Mouse (Mus musculus) neural tube, embryonic 12.5 days (tissue): ENCODE data around the gene Hhat. TPM values are rescaled to one million over a fixed set of nuclear protein-coding genes. Genes with fewer than 3 reads are reported as not detected.

Experiments used
- ATAC-seq: fragments of 200-750 bp; cut with Nextera tagmentation; 2 replicates; pipeline ENCODE4 v1.8.0; 2017; ENCODE audit warnings: low read depth, mild to moderate bottlenecking, moderate TSS enrichment, moderate library complexity; ENCODE audit not compliant: low FRiP score
- H3K27ac ChIP-seq: fragments of 300-500 bp; sonication (generic); 2 replicates; pipeline ENCODE4 v1.5.1; 2016
- H3K27me3 ChIP-seq: fragments of 300-500 bp; sonication (generic); replicated peaks from 2 replicates; pipeline ENCODE4 v1.6.1; 2016; ENCODE audit warnings: mild to moderate bottlenecking
- H3K36me3 ChIP-seq: fragments of 300-500 bp; sonication (generic); 2 replicates; pipeline ENCODE4 v1.6.1; 2016; ENCODE audit warnings: mild to moderate bottlenecking
- H3K4me1 ChIP-seq: fragments of 300-500 bp; sonication (generic); 2 replicates; pipeline ENCODE4 v1.6.1; 2016
- H3K4me2 ChIP-seq: fragments of 300-500 bp; sonication (generic); replicated peaks from 2 replicates; pipeline ENCODE4 v1.6.1; 2016; ENCODE audit warnings: mild to moderate bottlenecking
- H3K4me3 ChIP-seq: fragments of 300-500 bp; sonication (generic); 2 replicates; pipeline ENCODE4 v1.5.1; 2016
- H3K9ac ChIP-seq: fragments of 300-500 bp; sonication (generic); 2 replicates; pipeline ENCODE4 v1.6.1; 2016; ENCODE audit warnings: mild to moderate bottlenecking
- H3K9me3 ChIP-seq: fragments of 300-500 bp; sonication (generic); 2 replicates; pipeline ENCODE4 v1.6.1; 2016; ENCODE audit warnings: mild to moderate bottlenecking
- WGBS: fragments of 180-500 bp; shearing (Covaris S2); methylation state at CpG from one replicate; pipeline ENCODE4 v1.1.7; 2016; 5-methylcytosine and 5-hydroxymethylcytosine counted together
- polyA plus RNA-seq: library from polyadenylated mRNA; unstranded; fragments of >200 nt; fragmentation: Nextera tagmentation; extraction: Ambion mirVana; gene quantifications from 2 replicates; pipeline ENCODE4 v1.2.1, GENCODE M21; 2016

The Hhat gene
- polyA plus RNA-seq, 1 experiment from 2014 or later = 7.2 TPM

DNA sequence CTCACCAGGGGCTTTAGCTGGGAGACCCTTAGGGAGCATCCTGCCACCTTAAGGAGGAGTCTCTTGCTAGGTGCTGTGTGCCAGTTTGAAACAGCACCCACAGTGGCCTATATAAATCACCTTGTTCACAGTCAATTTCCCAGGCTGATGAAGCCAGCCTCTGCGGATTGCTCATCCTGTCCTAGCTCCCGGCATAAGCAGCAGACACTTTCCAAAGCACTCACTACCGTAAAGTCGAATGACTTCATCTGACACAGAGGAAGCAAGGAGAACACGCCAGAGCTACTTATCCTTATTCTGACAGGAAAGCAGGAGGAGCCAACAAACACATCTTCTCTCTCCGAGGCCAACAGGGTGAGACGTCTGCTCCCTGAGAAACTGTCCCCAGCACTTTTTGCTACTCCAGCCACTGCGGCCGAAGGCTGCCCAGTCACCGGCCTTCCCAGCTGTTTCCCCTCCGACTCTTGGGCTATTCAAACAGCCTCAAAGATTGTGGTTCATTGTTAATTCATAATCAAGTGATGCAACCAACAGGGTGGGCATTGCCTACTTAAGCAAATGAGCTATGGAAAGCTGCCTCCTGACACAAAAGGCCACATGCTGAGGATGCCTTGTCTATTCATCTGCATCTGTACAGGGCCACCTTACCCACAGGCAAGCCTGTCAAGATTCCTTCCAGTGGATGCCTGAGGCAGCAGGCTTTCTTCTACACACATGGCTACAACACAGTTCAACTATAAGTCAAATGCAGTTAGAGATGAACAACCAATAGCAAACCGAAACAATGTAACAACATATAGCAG is 248.4 kb downstream of the Hhat start:
- Histone ChIP-seq H3K9ac (no peak overlapping the region), H3K4me2 (no peak overlapping the region), H3K27ac (no peak overlapping the region), H3K4me3 (no peak overlapping the region), H3K36me3 (no peaks in the 10 kb centered on the region), H3K4me1 (peaks cover 35% of the 10 kb centered on the region), H3K9me3 (no peaks in the 10 kb centered on the region), H3K27me3 (no peaks in the 10 kb centered on the region)
- WGBS = 40% methylated on average over 12 of the region's 12 CpGs
- ATAC-seq = 0 out of 2 replicates have a peak, but pooled peaks have one; percentile 20

DNA sequence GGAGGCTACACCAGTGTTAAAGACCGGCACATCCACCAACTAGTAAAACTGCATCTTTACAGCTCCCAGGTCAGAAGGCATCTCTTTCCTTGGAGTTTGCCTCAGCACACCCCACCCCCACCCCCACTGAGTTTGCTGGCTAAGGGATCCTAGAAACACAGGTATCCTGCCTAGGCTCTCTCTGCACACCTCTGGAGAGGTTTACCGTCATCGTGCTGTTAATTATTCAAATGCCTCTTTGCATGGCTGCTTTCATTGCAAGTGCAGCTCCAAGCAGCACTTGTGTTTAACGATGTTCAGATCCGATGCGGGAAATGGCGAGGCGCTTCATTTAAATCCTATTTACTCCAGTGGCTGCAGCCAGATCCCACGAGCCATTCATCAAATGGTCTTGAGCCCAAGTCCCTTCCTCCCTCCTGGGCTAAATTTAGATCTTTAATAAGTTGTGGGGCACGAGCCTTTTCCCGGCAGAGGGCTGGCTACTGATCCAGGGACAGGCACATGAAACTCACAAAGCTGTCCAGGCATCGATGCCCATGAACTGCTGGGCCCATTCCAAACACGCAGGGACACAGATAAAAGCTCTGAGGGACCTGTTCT is 250.1 kb downstream of the Hhat start:
- ATAC-seq = no peak
- H3K27ac ChIP-seq = 0 out of 2 replicates have a peak overlapping the region, but pooled peaks have one; percentile 2

DNA sequence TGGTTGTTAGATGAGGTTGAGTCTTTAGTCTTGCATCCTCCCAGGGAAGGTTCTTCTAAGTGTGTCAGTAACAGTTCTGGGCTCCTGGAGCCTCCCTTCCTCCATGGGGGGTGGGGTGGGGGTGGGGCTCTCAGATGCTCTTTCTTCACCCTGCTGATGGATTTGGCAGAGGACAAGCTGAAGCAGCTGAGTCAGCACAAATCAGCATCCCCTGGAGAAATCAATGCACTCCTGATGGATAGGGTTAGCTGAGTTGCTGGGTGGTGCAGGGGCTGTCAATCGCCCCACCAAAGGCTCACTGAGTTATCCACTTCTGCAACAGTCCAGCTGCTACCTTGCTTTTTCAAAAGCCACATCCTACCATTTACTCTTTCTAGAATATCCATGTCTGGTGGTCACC is 251.3 kb downstream of the Hhat start:
- no peaks in the 10 kb centered on the region for H3K36me3 ChIP-seq
- no peaks in the 10 kb centered on the region for H3K9me3 ChIP-seq
- WGBS = 75% methylated on average over 1 of the region's 1 CpGs
- no peak overlapping the region for H3K27ac ChIP-seq
- no peak overlapping the region for H3K4me3 ChIP-seq
- H3K4me2 ChIP-seq = no peak overlapping the region
- H3K27me3 ChIP-seq = no peaks in the 10 kb centered on the region
- ATAC-seq = no peak
- no peak overlapping the region for H3K9ac ChIP-seq
- peaks cover 29% of the 10 kb centered on the region for H3K4me1 ChIP-seq

More for the DNA sequence above, 250.1 kb downstream of the Hhat start:
- Histone ChIP-seq H3K4me3 (no peak overlapping the region), H3K9ac (no peak overlapping the region), H3K4me2 (no peak overlapping the region), H3K9me3 (no peaks in the 10 kb centered on the region), H3K36me3 (no peaks in the 10 kb centered on the region), H3K4me1 (peaks cover 35% of the 10 kb centered on the region), H3K27me3 (no peaks in the 10 kb centered on the region)
- 42% methylated on average over 13 of the region's 13 CpGs for WGBS

DNA sequence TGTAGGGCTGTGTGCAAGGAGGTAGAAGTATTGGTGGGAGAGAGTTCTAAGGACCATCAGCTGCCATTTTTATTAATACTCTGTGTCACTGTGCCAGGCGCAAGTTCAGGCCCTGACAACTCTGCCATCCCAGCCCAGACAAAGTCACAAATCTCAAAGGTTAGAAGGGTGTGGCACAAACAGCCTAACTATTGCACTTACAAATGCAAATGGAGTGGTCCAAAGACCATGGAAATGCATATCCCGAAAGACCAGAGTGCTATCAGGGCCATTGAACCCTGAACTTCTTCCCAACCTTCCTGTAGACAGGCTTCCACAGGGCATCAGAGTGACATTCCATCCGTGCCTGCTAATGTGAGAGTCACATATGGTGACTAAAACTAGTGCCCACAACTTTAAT is 255.7 kb downstream of the Hhat start:
- no peak overlapping the region for H3K4me2 ChIP-seq
- H3K36me3 ChIP-seq = no peaks in the 10 kb centered on the region
- no peak overlapping the region for H3K27ac ChIP-seq
- H3K27me3 ChIP-seq = no peaks in the 10 kb centered on the region
- H3K9ac ChIP-seq = no peak overlapping the region
- ATAC-seq = no peak
- H3K4me3 ChIP-seq = no peak overlapping the region
- WGBS = 75% methylated on average over 3 of the region's 3 CpGs
- H3K9me3 ChIP-seq = no peaks in the 10 kb centered on the region
- H3K4me1 ChIP-seq = 0 out of 2 replicates have a peak, but pooled peaks cover 4% of the 10 kb centered on the region

DNA sequence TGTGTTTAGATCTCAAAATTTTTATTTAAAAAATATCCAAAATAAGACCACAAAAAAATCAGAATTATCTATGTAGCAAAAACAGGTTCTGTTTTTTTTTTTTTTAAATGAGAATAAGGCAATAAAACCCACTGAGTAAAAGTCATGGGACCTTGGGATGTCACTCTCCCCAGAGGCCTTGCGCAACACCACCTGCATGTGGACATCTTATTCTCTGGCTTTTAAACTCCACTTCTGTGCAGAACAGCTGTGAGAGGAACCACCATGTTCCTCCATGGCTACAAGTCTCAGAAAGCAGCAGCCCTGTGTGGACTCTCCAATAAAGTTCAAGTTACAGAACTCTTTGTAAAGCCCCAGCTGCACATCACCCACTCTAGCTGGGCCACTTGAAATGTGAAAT is 258.2 kb downstream of the Hhat start:
- ATAC-seq = no peak
- Histone ChIP-seq H3K27ac (no peak overlapping the region), H3K9me3 (no peaks in the 10 kb centered on the region), H3K4me3 (no peak overlapping the region), H3K9ac (no peak overlapping the region), H3K4me1 (no peaks in the 10 kb centered on the region), H3K36me3 (no peaks in the 10 kb centered on the region), H3K27me3 (no peaks in the 10 kb centered on the region), H3K4me2 (no peak overlapping the region)
- 97% methylated on average over 1 of the region's 1 CpGs for WGBS

DNA sequence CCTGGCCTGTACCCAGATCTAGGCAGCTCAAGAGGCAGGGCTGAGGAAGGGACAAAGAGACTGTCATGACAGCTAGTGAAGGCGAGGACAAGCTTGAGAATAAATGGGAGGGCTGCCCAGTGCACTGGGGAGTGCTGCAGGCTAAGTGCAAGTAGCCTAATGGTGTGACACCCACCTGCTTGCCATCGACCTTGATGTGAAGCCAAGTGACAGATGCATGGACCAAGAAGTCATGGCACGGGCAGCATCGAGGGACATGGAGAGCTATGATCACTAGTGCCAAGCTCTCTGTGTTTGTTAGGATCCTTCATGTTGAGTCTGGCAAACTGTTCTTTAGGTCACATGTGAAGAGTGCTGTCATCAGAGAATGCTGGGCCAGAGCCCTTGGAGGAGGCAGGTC is 267.4 kb downstream of the Hhat start:
- Histone ChIP-seq H3K27ac (no peak overlapping the region), H3K9me3 (no peaks in the 10 kb centered on the region), H3K27me3 (no peaks in the 10 kb centered on the region), H3K4me1 (no peaks in the 10 kb centered on the region), H3K4me3 (no peak overlapping the region), H3K4me2 (no peak overlapping the region), H3K36me3 (no peaks in the 10 kb centered on the region), H3K9ac (no peak overlapping the region)
- 86% methylated on average over 4 of the region's 4 CpGs for whole genome bisulfite sequencing
- no peak for ATAC-seq

DNA sequence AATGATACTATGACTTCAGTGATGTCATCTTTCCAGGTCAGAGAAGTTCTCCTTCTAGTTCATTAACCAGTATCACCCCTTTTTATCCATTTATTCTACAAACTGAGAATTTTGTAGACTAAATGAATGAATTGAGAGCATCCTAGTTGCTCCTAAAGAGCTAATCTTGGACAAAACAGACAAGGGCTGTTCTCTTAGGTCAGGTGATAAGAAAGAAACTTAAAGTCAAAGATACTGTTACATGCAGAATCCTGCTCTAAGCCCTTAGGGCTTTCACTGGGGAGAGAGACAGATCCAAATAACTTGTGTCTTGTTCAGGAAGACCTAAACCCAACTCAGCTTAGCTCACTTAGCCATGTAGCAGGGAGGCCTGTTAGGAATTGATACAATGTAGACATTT is 268.2 kb downstream of the Hhat start:
- H3K4me3 ChIP-seq = no peak overlapping the region
- no peak for ATAC-seq
- H3K9ac ChIP-seq = no peak overlapping the region
- no peak overlapping the region for H3K4me2 ChIP-seq
- H3K27ac ChIP-seq = no peak overlapping the region
- no peaks in the 10 kb centered on the region for H3K27me3 ChIP-seq
- H3K9me3 ChIP-seq = no peaks in the 10 kb centered on the region
- no peaks in the 10 kb centered on the region for H3K36me3 ChIP-seq
- H3K4me1 ChIP-seq = no peaks in the 10 kb centered on the region

DNA sequence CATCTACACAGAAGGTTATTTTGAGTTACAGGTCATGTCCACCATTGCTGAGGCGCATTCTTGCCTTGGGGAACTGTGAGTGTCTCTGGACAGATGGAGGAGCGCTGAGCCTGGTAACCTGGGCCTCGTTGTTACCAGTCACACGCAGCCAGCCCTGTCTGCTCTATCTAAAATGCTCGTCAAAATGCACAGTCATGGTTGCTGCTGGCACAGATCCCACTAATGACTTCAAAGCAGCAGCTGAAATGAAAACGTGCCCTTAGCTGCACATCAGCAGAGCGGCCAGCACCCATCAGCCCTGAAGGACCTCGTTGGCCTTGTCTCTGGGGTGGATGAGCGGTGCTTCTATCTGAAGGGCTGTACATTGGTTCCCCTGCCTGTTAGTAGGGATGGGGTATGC is 269.0 kb downstream of the Hhat start:
- H3K36me3 ChIP-seq = no peaks in the 10 kb centered on the region
- no peaks in the 10 kb centered on the region for H3K27me3 ChIP-seq
- no peaks in the 10 kb centered on the region for H3K4me1 ChIP-seq
- no peak for ATAC-seq
- no peak overlapping the region for H3K4me3 ChIP-seq
- no peak overlapping the region for H3K9ac ChIP-seq
- no peaks in the 10 kb centered on the region for H3K9me3 ChIP-seq
- 84% methylated on average over 9 of the region's 9 CpGs for WGBS
- no peak overlapping the region for H3K4me2 ChIP-seq
- no peak overlapping the region for H3K27ac ChIP-seq

DNA sequence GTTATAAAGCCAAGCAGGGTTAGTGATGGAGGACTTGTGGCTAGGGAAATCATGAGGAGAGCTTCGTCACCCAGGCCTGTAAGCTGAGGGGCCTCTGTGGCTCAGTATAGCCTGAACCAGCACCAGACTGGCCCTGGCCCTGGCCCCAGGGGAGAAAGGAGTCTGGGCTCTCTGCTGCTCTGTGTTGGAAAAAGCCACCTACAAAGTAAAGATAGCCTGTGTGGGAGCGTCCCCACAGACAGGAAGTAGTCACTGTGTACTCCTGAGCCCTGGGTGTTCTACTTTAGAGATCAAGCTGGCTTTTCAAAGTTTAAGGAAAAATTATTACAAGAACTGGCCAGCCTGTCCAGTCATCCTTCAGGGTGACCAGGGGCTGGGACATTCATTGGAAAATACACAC is 273.5 kb downstream of the Hhat start:
- H3K4me2 ChIP-seq = no peak overlapping the region
- no peak overlapping the region for H3K27ac ChIP-seq
- WGBS = 91% methylated on average over 2 of the region's 2 CpGs
- no peaks in the 10 kb centered on the region for H3K27me3 ChIP-seq
- H3K36me3 ChIP-seq = no peaks in the 10 kb centered on the region
- no peaks in the 10 kb centered on the region for H3K9me3 ChIP-seq
- no peak overlapping the region for H3K9ac ChIP-seq
- H3K4me1 ChIP-seq = no peaks in the 10 kb centered on the region
- H3K4me3 ChIP-seq = no peak overlapping the region
- ATAC-seq = no peak

DNA sequence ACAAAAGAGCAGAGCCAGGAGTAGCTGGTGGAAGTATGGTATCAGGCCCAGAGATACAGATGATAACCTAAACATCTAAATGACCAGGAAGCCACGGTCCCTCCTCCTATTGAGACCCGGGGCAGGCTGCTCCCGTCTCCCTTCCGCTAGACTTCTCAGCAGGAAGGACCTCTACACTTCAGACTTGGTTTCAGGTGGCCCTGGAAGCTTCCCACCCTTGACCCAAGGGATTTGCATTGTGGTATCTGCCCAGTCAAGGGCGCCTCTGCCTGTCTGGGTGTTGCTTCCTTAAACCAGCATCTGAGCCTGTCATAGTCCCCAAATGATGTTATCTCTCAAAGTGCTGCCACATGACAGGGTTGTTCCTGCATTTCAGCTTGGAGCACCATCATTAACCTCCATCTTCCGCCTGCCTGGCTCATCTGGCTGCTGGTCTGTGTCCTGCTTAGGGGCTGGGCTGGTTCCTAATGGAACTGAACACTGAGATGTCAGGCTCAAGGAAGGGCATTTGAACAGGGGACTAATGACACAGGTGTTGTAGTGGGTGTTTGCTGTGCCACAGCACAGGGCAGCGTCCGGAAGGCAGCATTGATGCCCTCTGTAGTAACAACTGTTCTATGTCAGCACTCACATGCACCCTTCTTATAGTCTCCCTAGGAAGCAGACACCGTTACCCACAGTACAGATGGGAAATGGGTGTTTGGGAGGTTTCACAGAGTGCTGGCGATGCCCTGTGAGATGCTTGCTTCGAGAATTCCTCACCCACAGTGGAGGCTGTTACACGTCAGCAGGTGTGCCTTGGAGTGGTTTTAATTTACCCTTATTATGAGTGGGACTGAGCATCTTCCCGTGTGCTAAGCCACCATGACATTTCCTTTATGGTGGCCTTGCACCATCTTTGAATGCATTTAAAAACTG is 280.9 kb downstream of the Hhat start:
- H3K9ac ChIP-seq = no peak overlapping the region
- ATAC-seq = no peak
- H3K27ac ChIP-seq = no peak overlapping the region
- H3K4me2 ChIP-seq = no peak overlapping the region
- 81% methylated on average over 13 of the region's 13 CpGs for WGBS
- H3K36me3 ChIP-seq = no peaks in the 10 kb centered on the region
- H3K4me3 ChIP-seq = no peak overlapping the region
- no peaks in the 10 kb centered on the region for H3K9me3 ChIP-seq
- no peaks in the 10 kb centered on the region for H3K27me3 ChIP-seq
- no peaks in the 10 kb centered on the region for H3K4me1 ChIP-seq

DNA sequence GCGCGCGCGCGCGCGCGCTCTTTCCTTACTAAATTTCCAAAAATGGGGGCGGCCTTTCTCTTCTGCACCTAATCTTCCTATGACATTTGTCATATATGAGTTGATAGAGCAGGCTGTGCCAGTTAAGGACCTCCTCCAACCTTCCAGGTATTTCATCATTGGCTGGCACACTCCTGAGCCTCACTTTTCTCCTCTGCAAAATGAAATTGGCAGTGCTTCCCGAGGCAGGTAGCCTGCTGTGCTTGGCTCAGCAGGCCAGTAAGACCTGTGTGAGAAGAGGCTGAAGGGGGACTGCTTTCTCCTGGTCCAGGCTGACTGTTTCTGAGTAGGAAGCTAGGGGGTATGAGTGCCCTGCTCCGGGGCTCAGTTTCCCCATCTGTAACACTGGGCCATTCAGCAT is 283.5 kb downstream of the Hhat start:
- no peak for ATAC-seq
- Histone ChIP-seq H3K4me2 (no peak overlapping the region), H3K4me3 (no peak overlapping the region), H3K27ac (no peak overlapping the region), H3K9me3 (no peaks in the 10 kb centered on the region), H3K9ac (no peak overlapping the region), H3K27me3 (no peaks in the 10 kb centered on the region), H3K4me1 (no peaks in the 10 kb centered on the region), H3K36me3 (no peaks in the 10 kb centered on the region)
- WGBS = 94% methylated on average over 11 of the region's 11 CpGs

DNA sequence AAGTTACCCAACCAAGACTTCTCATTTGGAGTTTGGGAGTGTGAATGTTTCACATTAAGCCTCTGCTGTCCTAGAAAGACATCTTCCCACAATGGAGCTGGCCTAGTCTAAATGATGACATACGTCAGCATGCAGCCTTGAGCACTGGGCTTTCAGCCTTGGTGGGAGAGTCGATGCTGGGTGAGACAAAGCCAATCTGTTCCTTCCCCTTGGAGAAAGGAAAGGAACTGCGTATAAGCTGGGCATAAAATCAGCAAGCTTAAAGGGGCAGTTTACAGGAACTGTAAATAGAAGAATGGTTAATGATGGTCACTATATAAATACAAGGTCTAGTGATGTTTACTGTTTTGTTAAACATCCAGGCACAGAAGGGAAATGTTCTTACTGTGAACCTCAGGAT is 286.0 kb downstream of the Hhat start:
- H3K36me3 ChIP-seq = no peaks in the 10 kb centered on the region
- H3K4me2 ChIP-seq = no peak overlapping the region
- H3K27ac ChIP-seq = no peak overlapping the region
- 83% methylated on average over 3 of the region's 3 CpGs for WGBS
- ATAC-seq = no peak
- no peak overlapping the region for H3K9ac ChIP-seq
- no peaks in the 10 kb centered on the region for H3K27me3 ChIP-seq
- no peaks in the 10 kb centered on the region for H3K4me1 ChIP-seq
- H3K9me3 ChIP-seq = no peaks in the 10 kb centered on the region
- no peak overlapping the region for H3K4me3 ChIP-seq
